Mouse (Mus musculus): ENCODE data around the gene Nr5a1. TPM values are rescaled to one million over a fixed set of nuclear protein-coding genes. Genes with fewer than 3 reads are reported as not detected.

Gene Nr5a1
- total and polyA plus RNA-seq, 2 experiments from 2014 or later = not detected

GRCm38 (mm10) chr2:38689881-38690280 lies 24.5 kb downstream of the Nr5a1 start:
- Histone ChIP-seq H3K4me3 (ENCODE audit: low read depth, low read length) (no peak overlapping the region), H3K36me3 (replicated peaks; ENCODE audit: control insufficient read depth, insufficient read depth, low read length) (no peaks in the 10 kb centered on the region), H3K27ac (ENCODE audit: low read depth) (no peak overlapping the region), H3K9me3 (replicated peaks; ENCODE audit: control insufficient read depth, low read length) (no peaks in the 10 kb centered on the region), H3K9ac (replicated peaks; ENCODE audit: low read depth, low read length) (no peak overlapping the region), H3K27me3 (ENCODE audit: control insufficient read depth, insufficient read depth, low read length) (peaks cover 38% of the 10 kb centered on the region), H3K4me1 (ENCODE audit: control insufficient read depth, insufficient read depth) (no peaks in the 10 kb centered on the region), H3K4me2 (ENCODE audit: low read depth, low read length) (no peak overlapping the region)
- 58% methylated on average over 1 of the region's 1 CpGs for WGBS
- DNase-seq (ENCODE audit: low spot score) = no peak
- no peak for TF ChIP-seq EP300 (IDR thresholded peaks at IDR 0.05; ENCODE audit: low read depth)
- TF ChIP-seq CTCF (IDR thresholded peaks at IDR 0.05; ENCODE audit: low read depth) = no peak
- no peak for ATAC-seq (ENCODE audit: insufficient read depth, low read depth)

GRCm38 (mm10) chr2:38688791-38689520 lies 25.4 kb downstream of the Nr5a1 start:
- no peak for DNase-seq (ENCODE audit: low spot score)
- Histone ChIP-seq H3K9ac (replicated peaks; ENCODE audit: low read depth, low read length) (no peak overlapping the region), H3K9me3 (replicated peaks; ENCODE audit: control insufficient read depth, low read length) (no peaks in the 10 kb centered on the region), H3K4me2 (ENCODE audit: low read depth, low read length) (peak overlapping the region; percentile 56), H3K36me3 (replicated peaks; ENCODE audit: control insufficient read depth, insufficient read depth, low read length) (no peaks in the 10 kb centered on the region), H3K4me3 (ENCODE audit: low read depth, low read length) (peak overlapping the region; percentile 30), H3K27me3 (ENCODE audit: control insufficient read depth, insufficient read depth, low read length) (peaks cover 38% of the 10 kb centered on the region), H3K4me1 (ENCODE audit: control insufficient read depth, insufficient read depth) (no peaks in the 10 kb centered on the region), H3K27ac (ENCODE audit: low read depth) (no peak overlapping the region)
- WGBS = 5% methylated on average over 27 of the region's 29 CpGs
- TF ChIP-seq EP300 (IDR thresholded peaks at IDR 0.05; ENCODE audit: low read depth) = no peak
- TF ChIP-seq CTCF (IDR thresholded peaks at IDR 0.05; ENCODE audit: low read depth) = peak; percentile 35
- ATAC-seq (ENCODE audit: insufficient read depth, low read depth) = peak; percentile 42

- Histone ChIP-seq H3K36me3 (replicated peaks; ENCODE audit: control insufficient read depth, insufficient read depth, low read length) (no peaks in the 10 kb centered on the region), H3K4me3 (ENCODE audit: low read depth, low read length) (no peak overlapping the region), H3K4me2 (ENCODE audit: low read depth, low read length) (no peak overlapping the region), H3K4me1 (ENCODE audit: control insufficient read depth, insufficient read depth) (no peaks in the 10 kb centered on the region), H3K27ac (ENCODE audit: low read depth) (no peak overlapping the region), H3K9ac (replicated peaks; ENCODE audit: low read depth, low read length) (no peak overlapping the region), H3K9me3 (replicated peaks; ENCODE audit: control insufficient read depth, low read length) (no peaks in the 10 kb centered on the region), H3K27me3 (ENCODE audit: control insufficient read depth, insufficient read depth, low read length) (peaks cover 31% of the 10 kb centered on the region)
- no peak for ATAC-seq (ENCODE audit: insufficient read depth, low read depth)
- 66% methylated on average over 3 of the region's 3 CpGs for WGBS
- no peak for DNase-seq (ENCODE audit: low spot score)
- TF ChIP-seq CTCF (IDR thresholded peaks at IDR 0.05; ENCODE audit: low read depth) = no peak
- TF ChIP-seq EP300 (IDR thresholded peaks at IDR 0.05; ENCODE audit: low read depth) = no peak
Measured at GRCm38 (mm10) chr2:38685746-38686145, 28.6 kb downstream of the Nr5a1 start.

- no peak for TF ChIP-seq EP300 (IDR thresholded peaks at IDR 0.05; ENCODE audit: low read depth)
- TF ChIP-seq CTCF (IDR thresholded peaks at IDR 0.05; ENCODE audit: low read depth) = no peak
- no peak for ATAC-seq (ENCODE audit: insufficient read depth, low read depth)
Measured at GRCm38 (mm10) chr2:38683083-38683482, 31.3 kb downstream of the Nr5a1 start.

GRCm38 (mm10) chr2:38682209-38682608 lies 32.1 kb downstream of the Nr5a1 start:
- 87% methylated on average over 5 of the region's 5 CpGs for WGBS
- Histone ChIP-seq H3K4me3 (ENCODE audit: low read depth, low read length) (no peak overlapping the region), H3K27me3 (ENCODE audit: control insufficient read depth, insufficient read depth, low read length) (0 out of 2 replicates have a peak, but pooled peaks cover under 1% of the 10 kb centered on the region), H3K4me1 (ENCODE audit: control insufficient read depth, insufficient read depth) (no peaks in the 10 kb centered on the region), H3K9ac (replicated peaks; ENCODE audit: low read depth, low read length) (no peak overlapping the region), H3K9me3 (replicated peaks; ENCODE audit: control insufficient read depth, low read length) (no peaks in the 10 kb centered on the region), H3K4me2 (ENCODE audit: low read depth, low read length) (no peak overlapping the region), H3K36me3 (replicated peaks; ENCODE audit: control insufficient read depth, insufficient read depth, low read length) (no peaks in the 10 kb centered on the region), H3K27ac (ENCODE audit: low read depth) (no peak overlapping the region)
- TF ChIP-seq CTCF (IDR thresholded peaks at IDR 0.05; ENCODE audit: low read depth) (no peak), EP300 (IDR thresholded peaks at IDR 0.05; ENCODE audit: low read depth) (no peak)
- ATAC-seq (ENCODE audit: insufficient read depth, low read depth) (no peak), DNase-seq (ENCODE audit: low spot score) (no peak)

More at GRCm38 (mm10) chr2:38683083-38683482, 31.3 kb downstream of the Nr5a1 start:
- no peak overlapping the region for H3K9ac ChIP-seq (replicated peaks; ENCODE audit: low read depth, low read length)
- H3K27ac ChIP-seq (ENCODE audit: low read depth) = no peak overlapping the region
- no peaks in the 10 kb centered on the region for H3K4me1 ChIP-seq (ENCODE audit: control insufficient read depth, insufficient read depth)
- H3K4me2 ChIP-seq (ENCODE audit: low read depth, low read length) = no peak overlapping the region
- no peak overlapping the region for H3K4me3 ChIP-seq (ENCODE audit: low read depth, low read length)
- no peak for DNase-seq (ENCODE audit: low spot score)
- no peaks in the 10 kb centered on the region for H3K9me3 ChIP-seq (replicated peaks; ENCODE audit: control insufficient read depth, low read length)
- 60% methylated on average over 5 of the region's 5 CpGs for WGBS
- H3K27me3 ChIP-seq (ENCODE audit: control insufficient read depth, insufficient read depth, low read length) = peaks cover 7% of the 10 kb centered on the region; the same call in 1 of the 2 replicates
- no peaks in the 10 kb centered on the region for H3K36me3 ChIP-seq (replicated peaks; ENCODE audit: control insufficient read depth, insufficient read depth, low read length)

GRCm38 (mm10) chr2:38678947-38679346 lies 35.4 kb downstream of the Nr5a1 start:
- ATAC-seq (ENCODE audit: insufficient read depth, low read depth) (no peak), DNase-seq (ENCODE audit: low spot score) (no peak)
- Histone ChIP-seq H3K4me3 (ENCODE audit: low read depth, low read length) (no peak overlapping the region), H3K27me3 (ENCODE audit: control insufficient read depth, insufficient read depth, low read length) (no peaks in the 10 kb centered on the region), H3K36me3 (replicated peaks; ENCODE audit: control insufficient read depth, insufficient read depth, low read length) (no peaks in the 10 kb centered on the region), H3K4me2 (ENCODE audit: low read depth, low read length) (no peak overlapping the region), H3K27ac (ENCODE audit: low read depth) (no peak overlapping the region), H3K9ac (replicated peaks; ENCODE audit: low read depth, low read length) (no peak overlapping the region), H3K4me1 (ENCODE audit: control insufficient read depth, insufficient read depth) (no peaks in the 10 kb centered on the region), H3K9me3 (replicated peaks; ENCODE audit: control insufficient read depth, low read length) (no peaks in the 10 kb centered on the region)
- TF ChIP-seq EP300 (IDR thresholded peaks at IDR 0.05; ENCODE audit: low read depth) = no peak
- TF ChIP-seq CTCF (IDR thresholded peaks at IDR 0.05; ENCODE audit: low read depth) = no peak
